Mouse (Mus musculus): Measurements from ENCODE around the gene Nme1. TPM values are rescaled to one million over a fixed set of nuclear protein-coding genes. Genes with fewer than 3 reads are reported as not detected.
"Not testable (repeated sequence)": the region's sequence is repeated elsewhere in the genome, so short reads cannot be mapped to it uniquely, and the experiment has no call there.

Gene Nme1
- polyA plus RNA-seq, 1 experiment from 2014 or later, result 58.4 TPM

DNA sequence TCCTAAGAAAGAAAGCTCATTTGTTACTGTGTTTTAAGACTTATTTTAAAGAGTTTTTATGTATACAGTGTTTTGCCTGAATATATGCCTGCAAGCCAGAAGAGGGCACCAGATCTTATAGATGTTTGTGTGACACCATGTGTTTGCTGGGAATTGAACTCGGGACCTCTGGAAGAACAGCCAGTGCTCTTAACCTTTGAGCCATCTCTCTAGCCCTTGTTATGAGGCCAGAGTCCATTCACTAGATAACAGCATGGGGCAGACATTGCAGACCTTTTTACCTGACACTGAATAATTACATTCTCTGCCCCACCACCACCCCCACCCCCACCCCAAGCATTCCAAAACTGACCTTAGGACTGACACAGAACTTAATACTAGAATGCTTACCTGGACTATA, 18.3 kb downstream of the Nme1 start:
- POLR2A ChIA-PET, result no interaction called here
- no peak for TF ChIP-seq CTCF (IDR thresholded peaks at IDR 0.05)
- ATAC-seq (no peak), DNase-seq (ENCODE audit: low read depth, low spot score) (no peak)
- CTCF ChIA-PET, result interaction anchor here (2.1 kb wide), 1 partner anchor 11 kb away, joined by 6 read pairs; no protein-coding TSS in a partner anchor
- H3K27me3 ChIP-seq, result no peaks in the 10 kb centered on the region
- in situ Hi-C loops (cut with MboI; ENCODE audit: low pct_unique_long_range_greater_than_20kb), result no loop called here

DNA sequence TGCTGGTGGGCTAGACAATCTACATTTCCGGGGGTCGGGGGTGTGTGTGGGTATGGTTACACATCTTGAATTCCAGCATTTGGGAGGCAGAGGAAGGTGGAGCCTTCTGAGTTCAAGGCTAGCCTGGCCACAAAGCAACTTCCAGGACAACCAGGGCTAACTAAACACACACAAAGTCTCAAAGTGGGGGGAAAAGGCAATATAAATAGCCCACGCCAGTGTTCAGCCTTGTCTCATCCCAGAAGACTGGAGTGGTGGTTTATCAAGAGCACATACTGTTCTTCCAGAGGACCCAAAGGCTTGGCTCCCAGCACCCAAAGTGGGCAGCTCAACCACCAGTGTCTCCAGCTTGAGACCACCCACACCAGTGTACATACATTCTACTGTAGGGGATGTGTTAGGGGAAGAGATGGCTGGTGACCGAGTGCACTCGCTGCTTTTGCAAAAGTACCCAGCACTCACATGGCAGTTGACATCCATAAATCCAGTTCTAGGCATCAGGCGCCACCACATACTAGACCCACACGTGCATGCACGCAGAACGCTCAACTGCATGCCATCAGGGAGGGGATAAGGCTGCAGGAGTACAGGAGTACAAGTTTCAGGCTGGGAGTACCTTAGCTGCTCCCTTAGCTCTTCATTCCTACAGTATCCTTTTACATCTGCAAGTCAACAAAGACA, 19.3 kb downstream of the Nme1 start:
- in situ Hi-C loops (cut with MboI; ENCODE audit: low pct_unique_long_range_greater_than_20kb), result no loop called here
- ATAC-seq (no peak), DNase-seq (ENCODE audit: low read depth, low spot score) (no peak)
- ChIA-PET CTCF (interaction anchor here (2.1 kb wide), 1 partner anchor 10 kb away, joined by 6 read pairs; no protein-coding TSS in a partner anchor), POLR2A (interaction anchor here (0.5 kb wide), 1 partner anchor 19 kb away, joined by 3 read pairs; no protein-coding TSS in a partner anchor)
- TF ChIP-seq CTCF (IDR thresholded peaks at IDR 0.05), result no peak
- no peaks in the 10 kb centered on the region for H3K27me3 ChIP-seq

DNA sequence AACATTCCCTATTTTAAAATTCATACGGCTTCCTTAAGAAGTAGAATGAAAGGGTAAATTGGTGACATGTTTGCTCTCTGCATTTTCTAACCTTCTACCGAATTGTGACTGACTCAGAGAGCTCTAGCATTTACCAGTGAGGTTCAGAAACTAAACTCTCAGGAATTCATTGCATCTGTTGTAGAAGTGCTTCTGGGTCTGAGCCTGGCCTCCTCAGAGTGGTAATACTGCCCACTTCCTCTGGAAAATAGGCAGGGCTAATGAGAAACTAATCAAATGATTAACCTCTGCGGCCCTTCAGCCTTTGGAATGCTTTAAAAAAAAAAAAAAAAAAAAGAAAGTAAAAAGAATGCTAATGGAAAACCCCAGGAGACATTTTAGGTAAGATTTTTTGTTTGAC, 23.3 kb downstream of the Nme1 start:
- CTCF ChIA-PET, result no interaction called here
- ATAC-seq (no peak), DNase-seq (ENCODE audit: low read depth, low spot score) (no peak)
- POLR2A ChIA-PET, result interaction anchor here (0.6 kb wide), 1 partner anchor 14 kb away, joined by 7 read pairs; no protein-coding TSS in a partner anchor
- H3K27me3 ChIP-seq, result no peaks in the 10 kb centered on the region
- TF ChIP-seq CTCF (IDR thresholded peaks at IDR 0.05), result no peak
- in situ Hi-C loops (cut with MboI; ENCODE audit: low pct_unique_long_range_greater_than_20kb), result no loop called here

DNA sequence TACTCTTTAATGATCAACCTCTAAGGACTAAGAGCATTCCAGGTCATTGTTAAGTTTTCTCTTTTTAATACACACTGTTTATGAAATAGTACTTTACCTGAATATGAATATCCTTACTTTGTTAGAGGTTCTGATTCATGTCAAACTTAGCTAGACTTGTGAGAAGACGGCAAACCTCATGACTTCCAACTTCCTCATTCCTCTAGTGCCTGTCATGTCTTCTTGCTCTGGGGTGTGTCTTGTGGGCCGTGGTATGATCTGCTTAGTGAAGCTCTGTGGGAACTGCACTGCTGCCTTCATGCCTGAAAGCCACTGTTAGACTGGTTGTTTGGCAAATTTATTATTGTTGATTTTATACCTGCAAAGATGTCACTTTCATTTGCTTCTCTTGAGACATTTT, 27.4 kb downstream of the Nme1 start:
- ATAC-seq, result peak; percentile 98
- in situ Hi-C loops (cut with MboI; ENCODE audit: low pct_unique_long_range_greater_than_20kb), result no loop called here
- no peak for TF ChIP-seq CTCF (IDR thresholded peaks at IDR 0.05)
- DNase-seq (ENCODE audit: low read depth, low spot score), result peak; percentile 31
- POLR2A ChIA-PET, result interaction anchor here (1.0 kb wide), 1 partner anchor 15 kb away, joined by 5 read pairs; the partner anchor contains the start of gene Nme2
- no peaks in the 10 kb centered on the region for H3K27me3 ChIP-seq
- CTCF ChIA-PET, result interaction anchor here (1.5 kb wide), 1 partner anchor 10 kb away, joined by 3 read pairs; no protein-coding TSS in a partner anchor

DNA sequence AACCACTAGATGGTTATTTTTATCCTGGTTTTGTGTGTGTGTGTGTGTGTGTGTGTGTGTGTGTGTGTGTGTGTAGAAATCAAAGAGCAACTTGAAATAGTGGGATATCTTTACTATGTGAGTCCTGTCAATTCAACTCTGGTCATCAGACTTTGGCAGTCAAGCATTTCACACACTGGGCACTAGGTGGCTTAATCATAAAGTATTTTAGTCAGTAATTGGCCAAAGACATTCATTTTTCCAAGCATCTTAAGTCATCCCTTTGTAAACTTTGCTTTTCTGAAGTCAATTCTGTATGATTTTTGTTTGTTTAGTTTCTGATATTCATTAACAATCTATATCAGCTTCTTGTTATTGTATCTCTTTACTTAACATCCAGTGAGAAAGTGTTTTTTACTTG, 39.2 kb downstream of the Nme1 start:
- H3K27me3 ChIP-seq, result no peaks in the 10 kb centered on the region
- DNase-seq (ENCODE audit: low read depth, low spot score) (no peak), ATAC-seq (no peak)
- POLR2A ChIA-PET, result no interaction called here
- in situ Hi-C loops (cut with MboI; ENCODE audit: low pct_unique_long_range_greater_than_20kb), result no loop called here
- TF ChIP-seq CTCF (IDR thresholded peaks at IDR 0.05), result peak; percentile 12
- CTCF ChIA-PET, result no interaction called here

DNA sequence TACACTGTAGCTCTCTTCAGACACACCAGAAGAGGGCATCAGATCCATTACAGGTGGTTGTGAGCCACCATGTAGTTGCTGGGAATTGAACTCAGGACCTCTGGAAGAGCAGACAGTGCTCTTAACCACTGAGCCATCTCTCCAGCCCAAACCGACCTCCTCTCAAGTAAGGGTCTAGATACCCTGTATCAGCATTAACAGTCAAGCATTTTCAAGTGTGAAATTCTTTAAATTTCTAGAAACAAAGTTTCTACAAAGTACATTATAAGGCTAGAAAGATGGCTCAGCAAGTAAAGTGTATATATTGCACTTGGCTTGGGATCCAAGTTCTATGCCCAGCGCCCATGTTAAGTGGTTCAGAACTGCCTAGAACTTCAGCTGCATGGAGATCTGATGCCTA, 53.3 kb downstream of the Nme1 start:
- DNase-seq (ENCODE audit: low read depth, low spot score); in situ Hi-C loops (cut with MboI; ENCODE audit: low pct_unique_long_range_greater_than_20kb); ATAC-seq; H3K27me3 ChIP-seq; POLR2A ChIA-PET; CTCF ChIA-PET: not testable (repeated sequence)

DNA sequence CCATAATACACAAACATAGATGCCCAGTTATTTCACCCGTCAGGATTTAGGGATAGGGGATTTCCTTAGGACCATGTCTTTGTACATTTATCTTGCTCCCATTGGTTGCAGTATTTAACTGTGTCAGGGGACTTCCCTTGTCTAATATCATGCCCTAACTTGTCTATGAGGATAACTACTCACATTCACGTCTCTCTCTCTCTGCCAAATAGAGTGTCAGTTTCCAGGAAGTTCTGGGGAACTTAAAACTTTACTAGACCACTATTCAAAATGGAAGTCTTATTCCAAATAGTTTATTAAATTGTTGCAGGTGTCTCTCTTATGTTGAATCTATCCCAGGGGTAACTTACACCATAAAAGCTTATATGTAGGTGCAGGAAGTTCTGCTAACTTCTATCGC, 56.7 kb downstream of the Nme1 start:
- no peak for ATAC-seq
- TF ChIP-seq CTCF (IDR thresholded peaks at IDR 0.05), result no peak

DNA sequence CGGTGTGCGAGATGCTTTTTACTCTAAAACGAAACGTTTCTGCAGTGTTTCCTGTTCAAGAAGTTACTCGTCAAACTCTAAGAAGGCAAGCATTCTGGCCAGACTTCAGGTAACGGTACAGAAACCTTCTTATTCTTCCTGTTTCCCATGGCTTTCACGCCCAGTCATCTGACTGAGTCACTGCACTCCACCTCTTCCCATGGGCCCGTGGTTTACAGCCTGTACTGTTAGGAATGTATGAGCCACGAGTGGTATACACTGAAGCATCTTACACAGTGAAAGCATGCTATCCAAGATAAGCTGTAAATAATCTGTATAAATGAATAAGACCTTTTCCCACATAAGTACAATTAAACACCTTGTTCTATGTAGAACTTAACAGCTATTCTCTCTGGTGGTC, 59.5 kb downstream of the Nme1 start:
- ATAC-seq (peak; percentile 54), DNase-seq (ENCODE audit: low read depth, low spot score) (no peak)
- no peaks in the 10 kb centered on the region for H3K27me3 ChIP-seq
- in situ Hi-C loops (cut with MboI; ENCODE audit: low pct_unique_long_range_greater_than_20kb), result no loop called here
- CTCF ChIA-PET, result no interaction called here
- POLR2A ChIA-PET, result no interaction called here
- TF ChIP-seq CTCF (IDR thresholded peaks at IDR 0.05), result no peak

More for the DNA sequence above, 56.7 kb downstream of the Nme1 start:
- ChIA-PET CTCF (no interaction called here), POLR2A (no interaction called here)
- no peaks in the 10 kb centered on the region for H3K27me3 ChIP-seq
- DNase-seq (ENCODE audit: low read depth, low spot score), result no peak
- in situ Hi-C loops (cut with MboI; ENCODE audit: low pct_unique_long_range_greater_than_20kb), result no loop called here

DNA sequence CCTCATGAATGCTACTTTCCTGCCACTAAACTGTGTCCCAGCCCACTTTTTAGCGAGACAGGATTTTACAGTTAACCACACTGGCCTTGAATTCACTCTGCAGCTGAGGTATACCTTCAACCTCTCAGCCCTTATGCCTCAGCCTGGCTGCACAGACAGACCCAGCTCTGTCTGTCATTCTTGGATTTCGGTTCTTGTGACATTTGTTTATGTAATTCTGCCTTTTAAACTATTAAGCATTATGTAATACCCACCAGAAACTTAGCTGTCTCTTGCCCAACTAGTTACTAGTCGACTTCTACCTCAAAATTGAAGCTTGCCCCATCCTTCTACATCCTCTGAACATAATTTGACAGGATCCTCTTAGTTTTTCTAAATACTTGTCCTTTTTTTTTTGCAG, 60.5 kb downstream of the Nme1 start:
- in situ Hi-C loops (cut with MboI; ENCODE audit: low pct_unique_long_range_greater_than_20kb), result no loop called here
- DNase-seq (ENCODE audit: low read depth, low spot score) (no peak), ATAC-seq (no peak)
- ChIA-PET POLR2A (no interaction called here), CTCF (interaction anchor here (1.3 kb wide), 1 partner anchor 34 kb away, joined by 3 read pairs; no protein-coding TSS in a partner anchor)
- TF ChIP-seq CTCF (IDR thresholded peaks at IDR 0.05), result no peak
- H3K27me3 ChIP-seq, result no peaks in the 10 kb centered on the region

Other genes starting within 250 kb of the Nme1 start
- gene Utp18, start 82.8 kb downstream of the Nme1 start, polyA plus RNA-seq (2021), result 32.8 TPM
- gene Mbtd1, start 82.7 kb downstream of the Nme1 start, polyA plus RNA-seq (2021), result 19.3 TPM
- 404 TPM for gene Nme2, start 12.3 kb downstream of the Nme1 start, polyA plus RNA-seq (2021)
- 354 TPM for gene Gm20390, start 228 bp downstream of the Nme1 start, polyA plus RNA-seq (2021)
- 64.7 TPM for gene Spag9, start 27.6 kb upstream of the Nme1 start, polyA plus RNA-seq (2021)
- gene Tob1, start 242.9 kb upstream of the Nme1 start, polyA plus RNA-seq (2021), result 24.9 TPM

All from Patski (cell line).